Mouse (Mus musculus) erythroblast, embryonic 14.5 days (primary cell): Measurements from ENCODE around the gene Chchd6.

Experiments used
- GATA1 ChIP-seq: IDR thresholded peaks from 2 replicates; pipeline ENCODE4 v1.6.1; 2012; ENCODE audit warnings: low read length, inconsistent platforms, mixed read lengths
- TAL1 ChIP-seq: IDR thresholded peaks from 3 replicates; pipeline ENCODE4 v1.6.1; 2012; ENCODE audit warnings: low read length, inconsistent platforms, mixed read lengths

DNA sequence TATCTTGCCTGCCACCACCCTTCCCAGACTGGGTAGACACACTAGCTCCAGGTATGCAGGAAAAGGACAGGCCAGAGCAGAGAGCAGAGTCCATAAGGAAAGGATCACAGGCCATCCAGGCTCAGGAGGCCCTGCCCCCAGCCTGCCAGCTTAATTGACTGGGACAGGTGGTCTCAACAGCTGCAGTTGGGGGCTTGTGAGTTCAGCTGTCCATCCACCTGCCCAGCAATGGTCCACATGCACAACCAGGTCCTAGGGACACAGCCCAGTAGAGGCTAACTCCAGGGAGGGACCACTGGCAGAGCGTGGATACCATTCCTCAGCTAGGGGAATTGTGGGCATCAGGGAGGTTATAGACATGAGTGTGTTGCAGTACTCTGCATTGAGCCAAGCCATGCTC is 249.6 kb downstream of the Chchd6 start:
- TF ChIP-seq TAL1 (no peak), GATA1 (no peak)
